Mouse (Mus musculus) small intestine, adult 2 months (tissue): Measurements from ENCODE around the gene Gramd1b. TPM values are rescaled to one million over a fixed set of nuclear protein-coding genes. Genes with fewer than 3 reads are reported as not detected.

Experiments used
- H3K27ac ChIP-seq: fragments of 200-500 bp; 2 replicates; pipeline ENCODE4 v1.5.1; 2012; ENCODE audit warnings: low read depth, low read length, control low read depth, inconsistent platforms; ENCODE audit not compliant: insufficient read depth
- H3K27me3 ChIP-seq: fragments of 200-500 bp; 2 replicates; pipeline ENCODE4 v1.6.1; 2012; ENCODE audit warnings: mild to moderate bottlenecking, moderate library complexity, low read length, inconsistent platforms; ENCODE audit not compliant: control insufficient read depth, insufficient read depth
- H3K36me3 ChIP-seq: fragments of 200-500 bp; 2 replicates; pipeline ENCODE4 v1.6.1; 2012; ENCODE audit warnings: mild to moderate bottlenecking, low read length, control low read depth, inconsistent platforms; ENCODE audit not compliant: control insufficient read depth, insufficient read depth
- H3K4me1 ChIP-seq: fragments of 200-500 bp; 2 replicates; pipeline ENCODE4 v1.6.1; 2012; ENCODE audit warnings: low read length, inconsistent platforms, mixed read lengths; ENCODE audit not compliant: control insufficient read depth, insufficient read depth, insufficient read length
- H3K4me3 ChIP-seq: fragments of 200-500 bp; 2 replicates; pipeline ENCODE4 v1.5.1; 2012; ENCODE audit warnings: low read depth, mild to moderate bottlenecking, control low read depth, inconsistent platforms, low read length, moderate library complexity
- CTCF ChIP-seq: fragments of 200-500 bp; IDR thresholded peaks from 2 replicates; pipeline ENCODE4 v1.5.1; 2012; ENCODE audit warnings: low read depth, mild to moderate bottlenecking, control low read depth, inconsistent platforms, low read length, moderate library complexity, mixed read lengths; ENCODE audit not compliant: insufficient replicate concordance, insufficient read length; ENCODE audit errors: extremely low read depth
- POLR2A ChIP-seq: fragments of 200-500 bp; IDR thresholded peaks from 2 replicates; pipeline ENCODE4 v1.6.1; 2012; ENCODE audit warnings: low read depth, mild to moderate bottlenecking, control low read depth, inconsistent platforms, low read length, moderate library complexity
- WGBS: fragments of 180-500 bp; shearing (Covaris S2); methylation state at CpG from one replicate; pipeline ENCODE4 v1.1.7; 2018; 5-methylcytosine and 5-hydroxymethylcytosine counted together
- polyA plus RNA-seq: library from polyadenylated mRNA; depleted of rRNA; stranded (reverse); fragments of >200 nt; gene quantifications from 2 replicates; pipeline ENCODE4 v1.2.3, GENCODE M21; 2012

The Gramd1b gene
- polyA plus RNA-seq, 1 experiment = 128 TPM

DNA sequence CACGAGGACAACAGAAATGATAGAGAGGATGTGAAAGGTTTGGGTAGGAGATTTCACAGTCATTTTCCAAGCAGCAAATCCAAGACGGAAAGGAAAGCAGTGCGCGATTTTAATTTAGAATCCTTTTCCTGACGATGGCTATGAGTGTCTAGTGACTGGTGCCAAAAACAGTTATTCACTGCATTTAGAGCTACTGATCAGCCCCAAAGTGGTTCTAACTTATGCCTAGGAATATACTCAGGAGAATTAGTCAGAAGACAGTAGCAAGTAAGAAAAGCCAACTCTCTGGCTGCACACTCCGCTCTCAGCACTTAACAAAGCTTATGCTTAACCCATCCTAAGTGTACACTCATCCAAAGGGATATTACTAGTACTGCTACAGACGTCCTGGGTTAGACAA, 166.9 kb downstream of the Gramd1b start:
- no peak for TF ChIP-seq POLR2A
- no peak for TF ChIP-seq CTCF
- Histone ChIP-seq H3K36me3 (no peaks in the 10 kb centered on the region), H3K4me3 (no peak overlapping the region), H3K27me3 (no peaks in the 10 kb centered on the region), H3K4me1 (no peaks in the 10 kb centered on the region), H3K27ac (no peak overlapping the region)
- WGBS = 77% methylated on average over 7 of the region's 7 CpGs

DNA sequence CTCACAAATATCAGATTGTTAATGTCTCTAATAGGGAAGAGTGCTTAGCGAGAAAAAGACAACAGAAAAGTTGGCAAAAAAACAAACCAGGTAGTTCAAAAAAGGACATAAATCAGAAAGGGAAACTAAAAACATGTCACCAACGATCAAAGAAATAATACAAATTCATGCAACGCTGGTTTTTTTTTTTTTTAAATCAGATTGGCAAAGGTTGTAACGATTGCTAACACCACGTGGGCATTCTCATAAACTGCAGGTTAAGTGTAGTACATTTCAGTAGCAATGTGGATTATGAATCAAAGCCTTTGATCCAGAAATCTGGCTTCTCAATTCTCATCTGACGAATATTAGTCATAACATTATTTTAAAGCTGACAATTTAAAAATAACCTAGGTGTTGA, 169.2 kb downstream of the Gramd1b start:
- Histone ChIP-seq H3K4me3 (no peak overlapping the region), H3K27ac (no peak overlapping the region), H3K27me3 (no peaks in the 10 kb centered on the region), H3K4me1 (no peaks in the 10 kb centered on the region), H3K36me3 (no peaks in the 10 kb centered on the region)
- TF ChIP-seq CTCF = no peak
- TF ChIP-seq POLR2A = no peak
- 55% methylated on average over 6 of the region's 6 CpGs for WGBS

DNA sequence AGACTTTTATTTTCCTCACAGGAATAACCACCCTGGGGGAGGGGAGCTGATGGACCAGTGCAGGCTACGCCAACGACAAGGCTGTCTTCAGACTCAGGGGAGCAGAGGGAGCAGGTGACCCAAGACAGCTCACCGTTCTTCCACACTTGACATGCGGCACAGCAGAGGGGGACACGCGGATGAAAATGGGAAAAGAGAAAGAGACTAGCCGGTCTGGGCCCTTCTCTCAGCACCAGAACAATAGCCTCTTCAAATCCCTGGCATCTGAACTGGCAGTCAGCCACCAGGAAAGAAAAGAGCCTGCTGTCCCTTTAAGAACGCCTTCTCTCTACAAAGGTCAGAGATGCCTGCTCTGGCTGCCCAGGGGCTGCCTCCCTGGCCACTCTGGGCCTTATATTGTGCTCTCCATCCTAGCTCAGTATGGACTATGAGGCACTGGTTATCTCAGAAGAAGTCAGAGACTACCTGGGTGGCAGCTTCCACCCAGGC, 172.7 kb downstream of the Gramd1b start:
- no peaks in the 10 kb centered on the region for H3K27me3 ChIP-seq
- H3K36me3 ChIP-seq = no peaks in the 10 kb centered on the region
- no peak overlapping the region for H3K27ac ChIP-seq
- no peaks in the 10 kb centered on the region for H3K4me1 ChIP-seq
- TF ChIP-seq POLR2A = no peak
- no peak for TF ChIP-seq CTCF
- no peak overlapping the region for H3K4me3 ChIP-seq
- 61% methylated on average over 8 of the region's 8 CpGs for WGBS

DNA sequence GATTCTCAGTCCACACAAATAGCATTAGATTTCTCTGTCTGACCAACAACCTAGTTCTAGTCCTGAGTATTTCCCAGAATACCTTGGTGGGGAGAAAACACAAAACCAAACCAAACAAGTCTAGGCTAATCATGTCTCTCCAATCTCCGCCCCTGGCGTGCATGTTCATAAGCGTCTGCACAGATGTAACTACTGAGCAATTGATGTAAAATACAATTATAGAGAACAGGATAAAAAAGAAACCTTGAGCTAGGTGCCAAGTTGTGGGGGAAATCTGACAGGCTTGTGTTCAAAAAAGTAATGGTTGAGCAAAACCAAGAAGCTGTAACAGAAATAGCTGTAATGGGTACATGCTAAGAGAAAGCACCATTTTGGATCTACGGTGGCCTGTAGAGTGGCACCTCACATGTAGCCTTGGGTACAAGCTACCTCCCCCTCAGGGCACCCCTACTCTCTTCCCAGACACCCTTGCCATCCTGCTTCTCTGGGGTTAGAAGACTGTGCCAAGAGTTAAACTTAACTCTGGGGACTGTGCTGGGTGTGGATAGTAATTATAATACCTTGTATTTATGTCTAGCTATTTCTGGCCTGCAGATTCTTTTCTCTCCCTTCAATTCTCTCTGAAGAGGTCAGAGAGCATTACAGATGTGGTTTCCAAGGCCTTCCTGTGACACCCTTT, 174.3 kb downstream of the Gramd1b start:
- H3K27ac ChIP-seq = no peak overlapping the region
- no peak overlapping the region for H3K4me3 ChIP-seq
- WGBS = 94% methylated on average over 4 of the region's 4 CpGs
- TF ChIP-seq POLR2A (no peak), CTCF (no peak)
- no peaks in the 10 kb centered on the region for H3K27me3 ChIP-seq
- H3K4me1 ChIP-seq = no peaks in the 10 kb centered on the region
- H3K36me3 ChIP-seq = no peaks in the 10 kb centered on the region

DNA sequence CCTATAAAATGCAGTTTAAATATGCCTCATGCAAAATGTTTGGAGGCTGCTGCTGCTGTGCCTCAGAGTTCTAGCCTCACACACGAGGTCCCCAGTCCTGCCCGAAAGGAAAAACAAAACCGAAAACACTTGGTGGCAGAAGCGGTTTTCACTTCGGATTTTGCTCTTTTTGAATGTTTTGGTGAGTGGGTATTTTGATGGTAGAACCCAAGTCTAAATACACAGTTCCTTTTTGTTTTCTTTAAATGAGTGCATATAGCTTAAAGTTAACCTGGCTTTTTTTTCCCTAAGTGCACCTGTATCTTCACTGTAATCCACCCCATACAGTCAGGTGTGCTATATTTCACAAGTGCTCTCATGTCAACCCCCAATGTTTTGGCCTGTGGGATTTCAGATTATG, 174.8 kb downstream of the Gramd1b start:
- H3K4me3 ChIP-seq = no peak overlapping the region
- no peak overlapping the region for H3K27ac ChIP-seq
- WGBS = 83% methylated on average over 5 of the region's 5 CpGs
- no peaks in the 10 kb centered on the region for H3K27me3 ChIP-seq
- no peaks in the 10 kb centered on the region for H3K4me1 ChIP-seq
- H3K36me3 ChIP-seq = no peaks in the 10 kb centered on the region
- no peak for TF ChIP-seq CTCF
- no peak for TF ChIP-seq POLR2A

DNA sequence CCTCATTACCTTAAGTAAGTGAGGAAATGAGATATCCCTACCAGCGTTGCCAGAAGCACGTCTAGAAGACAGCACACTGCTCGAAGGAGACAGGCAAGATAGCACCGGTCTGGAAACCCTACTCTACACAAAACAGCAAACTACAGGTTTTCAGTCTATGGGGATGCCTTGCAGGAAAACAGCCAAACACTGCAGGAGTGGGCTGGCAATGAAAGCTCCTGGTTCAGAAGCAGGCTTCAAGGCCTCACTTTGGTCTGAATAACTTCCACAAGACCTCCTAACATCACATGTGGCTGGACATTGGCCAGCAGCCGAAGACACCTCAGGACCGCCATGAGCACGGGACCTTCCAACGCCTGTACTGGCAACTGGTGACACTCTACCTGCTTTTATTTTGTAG, 175.8 kb downstream of the Gramd1b start:
- 89% methylated on average over 8 of the region's 8 CpGs for WGBS

DNA sequence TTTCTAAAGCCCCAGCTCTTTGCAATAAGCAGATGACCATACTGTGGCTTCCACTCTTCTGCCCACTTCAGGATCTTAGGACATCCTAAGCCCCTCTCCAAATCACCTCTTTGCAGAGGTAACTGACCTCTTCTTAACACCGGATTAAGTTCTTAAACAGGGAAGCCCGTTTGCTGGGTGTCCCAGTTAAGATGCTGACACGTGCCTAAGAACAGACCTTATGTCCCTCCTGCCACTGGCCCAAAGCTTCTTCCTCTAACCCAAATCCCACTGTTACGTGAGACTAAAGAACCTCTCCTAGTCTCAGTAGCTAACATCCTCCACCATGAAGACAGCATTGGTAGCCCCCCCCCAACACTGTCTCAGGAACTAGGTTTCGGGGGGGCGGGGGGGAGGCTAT, 177.6 kb downstream of the Gramd1b start:
- Histone ChIP-seq H3K27ac (no peak overlapping the region), H3K4me1 (no peaks in the 10 kb centered on the region), H3K27me3 (no peaks in the 10 kb centered on the region), H3K4me3 (no peak overlapping the region), H3K36me3 (no peaks in the 10 kb centered on the region)
- TF ChIP-seq POLR2A (no peak), CTCF (no peak)
- WGBS = 87% methylated on average over 6 of the region's 6 CpGs

More for the DNA sequence above, 175.8 kb downstream of the Gramd1b start:
- TF ChIP-seq POLR2A (no peak), CTCF (no peak)
- Histone ChIP-seq H3K36me3 (no peaks in the 10 kb centered on the region), H3K27ac (no peak overlapping the region), H3K4me3 (no peak overlapping the region), H3K4me1 (no peaks in the 10 kb centered on the region), H3K27me3 (no peaks in the 10 kb centered on the region)
